Mouse (Mus musculus) heart, adult 11 months (tissue): ENCODE data around the gene Polr2l.

ENCODE experiments used
- DNase-seq: peaks from one replicate; pipeline ENCODE4 v3.0.0; 2022

Polr2l gene

GRCm38 (mm10) chr7:141484186-141485120 is 9.5 kb upstream of the Polr2l start:
- DNase-seq, result peak; percentile 96

DNA sequence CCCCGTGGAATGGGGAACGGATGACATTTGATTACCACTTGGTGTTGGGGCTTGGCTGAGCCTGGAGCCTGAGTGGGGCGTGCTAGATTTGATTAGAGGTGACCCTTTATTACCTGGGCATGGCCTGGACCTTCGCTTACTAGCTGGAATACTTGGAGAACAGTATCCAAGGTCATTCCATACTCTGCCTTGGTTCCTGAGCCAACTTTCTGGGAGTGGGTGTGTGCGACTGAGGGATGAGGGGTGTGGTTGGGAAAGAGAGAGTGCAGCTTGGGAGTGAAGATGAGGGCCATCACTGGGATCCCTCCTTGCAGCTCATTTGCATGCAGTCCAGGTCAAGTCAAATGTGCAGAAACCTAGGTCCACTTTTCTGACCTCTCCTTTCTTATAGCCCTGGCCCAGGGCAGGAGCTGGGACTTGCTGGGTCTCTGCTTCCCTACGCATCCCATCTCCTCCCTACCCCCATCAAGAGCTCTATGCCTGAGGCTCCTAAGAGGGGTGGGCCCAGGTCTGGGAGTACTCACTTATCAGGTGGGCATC is 8.3 kb upstream of the Polr2l start:
- DNase-seq, result no peak

DNA sequence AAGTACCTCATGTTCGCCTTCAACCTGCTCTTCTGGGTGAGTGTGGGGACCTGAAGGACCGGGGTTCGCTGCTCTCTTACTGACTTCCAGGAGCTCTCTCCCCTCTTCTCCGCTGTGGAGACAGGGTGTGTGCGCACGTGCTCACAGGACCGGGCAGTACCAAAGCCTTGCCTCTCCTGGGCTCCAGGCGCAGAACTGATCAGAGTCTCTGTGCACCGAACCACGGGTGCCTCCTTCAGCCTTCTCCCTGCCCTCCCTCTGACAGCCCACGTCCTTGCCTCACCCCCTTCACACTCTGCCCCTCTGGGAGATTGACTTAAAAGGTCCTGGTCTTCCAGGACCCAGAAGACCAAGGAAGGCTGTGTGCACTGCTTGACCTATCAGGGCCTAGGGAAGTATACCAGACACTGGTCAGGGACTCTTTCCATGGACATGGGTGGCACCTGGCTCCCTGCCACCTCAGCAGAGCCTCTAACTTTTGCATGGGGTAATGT is 7.6 kb upstream of the Polr2l start:
- no peak for DNase-seq

- peak; percentile 95 for DNase-seq
Measured at GRCm38 (mm10) chr7:141481498-141482401, 6.8 kb upstream of the Polr2l start.

GRCm38 (mm10) chr7:141480842-141481497 is 6.0 kb upstream of the Polr2l start:
- peak; percentile 98 for DNase-seq

DNA sequence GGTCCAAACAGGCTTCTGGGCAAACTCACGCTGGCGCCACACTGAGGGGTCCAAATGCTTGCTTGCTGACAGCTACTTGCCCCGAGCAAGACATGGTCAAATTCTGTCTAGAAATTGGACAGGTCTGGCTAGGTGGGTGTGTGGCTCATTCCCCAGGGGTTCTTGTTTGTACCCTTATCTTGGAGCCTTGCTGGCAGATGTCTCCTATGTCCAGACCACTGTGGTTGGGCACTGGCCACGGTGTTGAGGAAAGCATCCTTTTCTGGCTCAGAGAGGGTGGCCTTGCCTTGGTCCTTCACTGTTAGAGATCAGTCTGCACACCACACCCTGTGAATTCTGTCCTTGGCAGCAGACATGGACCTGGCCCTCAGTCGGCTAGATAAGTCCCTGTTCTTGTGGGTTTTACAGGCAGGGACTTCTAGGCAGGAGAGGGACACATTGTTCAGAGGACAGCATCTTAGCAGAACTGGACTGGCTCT is 3.4 kb upstream of the Polr2l start:
- peak; percentile 97 for DNase-seq

DNA sequence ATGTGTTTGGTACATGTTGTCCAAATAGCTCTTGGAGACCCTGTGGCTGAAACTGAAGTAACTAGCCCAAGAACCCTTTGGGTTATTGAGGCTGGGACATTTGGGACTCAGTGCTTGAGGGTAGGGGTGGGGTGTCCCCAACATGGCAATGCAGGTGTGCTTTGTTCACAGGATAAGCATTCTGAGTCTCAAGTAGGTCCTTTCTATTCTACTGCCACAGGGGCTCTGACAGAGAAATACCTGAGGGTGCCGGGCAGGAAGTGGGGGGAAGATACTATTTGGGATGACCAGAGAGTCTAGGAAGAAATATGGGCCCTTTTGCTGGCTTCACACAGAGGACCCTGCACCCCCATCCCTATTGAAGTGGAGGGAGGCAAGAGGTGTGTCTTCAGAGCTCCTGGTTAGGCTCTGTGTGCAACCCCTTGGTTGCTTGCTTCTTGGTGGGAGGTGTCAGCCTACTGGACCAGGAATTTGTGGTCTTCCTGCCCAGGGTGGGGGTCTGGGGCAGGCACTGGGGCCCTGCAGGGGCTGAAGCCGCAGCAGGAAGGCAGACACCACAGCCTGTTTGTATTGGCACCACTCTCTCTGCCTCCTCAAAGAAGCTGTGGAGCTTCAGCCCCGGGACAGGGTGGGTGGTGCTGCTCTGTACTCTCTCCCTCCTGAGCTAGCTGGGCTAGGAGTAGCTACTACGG is 2.8 kb upstream of the Polr2l start:
- DNase-seq, result peak; percentile 95

GRCm38 (mm10) chr7:141476981-141477370 is 2.0 kb upstream of the Polr2l start:
- peak; percentile 98 for DNase-seq

DNA sequence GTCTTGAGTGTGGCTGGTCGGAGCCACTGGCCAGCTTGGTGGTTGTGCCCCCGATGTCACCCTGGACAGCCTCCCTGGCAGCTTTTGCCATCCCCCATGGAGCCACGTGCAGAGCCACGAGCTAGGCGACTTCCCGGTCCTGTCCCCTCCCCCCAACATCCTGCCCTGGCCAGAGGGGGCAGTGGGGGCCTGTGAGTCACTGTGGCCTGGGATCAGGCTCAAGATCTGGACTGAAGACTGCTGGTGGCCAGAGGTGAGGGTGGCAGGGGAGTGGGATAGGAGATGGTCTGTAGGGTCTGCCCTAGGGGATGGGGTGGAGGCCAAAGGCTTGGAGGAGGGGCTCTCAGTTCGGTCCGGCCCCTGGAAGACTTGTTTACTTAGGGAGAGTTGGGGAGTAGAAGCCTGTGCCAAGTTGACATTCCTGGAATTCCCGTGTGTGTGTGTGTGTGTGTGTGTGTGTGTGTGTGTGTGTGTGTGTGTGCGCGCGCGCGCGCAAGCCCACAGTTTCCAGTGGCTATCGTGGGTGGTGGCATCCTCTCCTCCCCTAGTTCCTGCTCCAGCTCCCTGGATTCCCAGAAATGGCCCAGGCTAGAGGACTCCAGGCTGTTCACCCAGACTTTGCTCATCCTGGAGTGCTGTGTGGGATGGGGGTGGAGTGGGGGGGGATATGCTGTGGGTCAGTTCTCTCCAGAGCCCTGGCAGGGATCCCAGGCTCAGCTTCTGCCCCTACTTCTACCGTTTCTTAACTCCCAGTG is 1.5 kb upstream of the Polr2l start:
- DNase-seq, result peak; percentile 100

DNA sequence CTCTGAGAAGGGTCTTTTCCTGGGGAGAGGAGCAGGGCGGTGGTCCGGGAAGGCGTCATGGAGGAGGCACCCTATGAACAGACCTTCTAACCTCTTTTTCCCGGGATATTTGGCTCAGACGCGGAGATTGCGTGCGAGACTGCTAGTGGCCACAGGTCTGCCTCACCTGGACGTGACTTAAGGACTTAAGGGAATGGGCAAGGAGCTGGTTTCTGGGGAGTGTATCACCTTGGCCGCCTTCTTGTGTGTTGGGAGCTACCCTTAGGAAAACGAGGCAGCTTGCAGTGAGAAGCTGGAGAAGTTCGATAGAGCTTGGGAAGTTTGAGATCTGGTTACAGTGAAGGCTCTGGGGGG is 850 bp upstream of the Polr2l start:
- DNase-seq, result no peak

- peak; percentile 90 for DNase-seq
Measured at GRCm38 (mm10) chr7:141474160-141474559, 772 bp downstream of the Polr2l start.

- DNase-seq, result no peak
Measured at GRCm38 (mm10) chr7:141472763-141473162, 2.2 kb downstream of the Polr2l start.

DNA sequence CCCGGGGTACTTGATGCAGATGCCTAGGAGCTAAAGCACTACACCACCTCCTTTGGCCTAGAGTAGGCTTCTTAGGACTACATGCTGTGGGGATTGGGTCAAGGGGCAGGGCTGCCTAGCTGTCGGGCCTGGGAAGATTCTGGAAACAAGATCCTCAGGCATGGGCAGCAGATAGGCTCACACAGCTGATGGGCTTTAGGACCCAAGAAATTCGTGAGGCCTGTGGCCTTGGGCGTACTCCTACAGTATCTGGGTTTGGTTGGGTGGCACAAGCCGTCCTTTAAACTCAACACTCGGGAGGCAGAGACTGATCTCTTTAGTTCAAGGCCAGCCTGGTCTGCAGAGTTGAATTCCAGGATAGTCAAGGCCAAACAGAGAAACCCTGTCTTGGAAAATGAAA is 2.7 kb downstream of the Polr2l start:
- no peak for DNase-seq

DNA sequence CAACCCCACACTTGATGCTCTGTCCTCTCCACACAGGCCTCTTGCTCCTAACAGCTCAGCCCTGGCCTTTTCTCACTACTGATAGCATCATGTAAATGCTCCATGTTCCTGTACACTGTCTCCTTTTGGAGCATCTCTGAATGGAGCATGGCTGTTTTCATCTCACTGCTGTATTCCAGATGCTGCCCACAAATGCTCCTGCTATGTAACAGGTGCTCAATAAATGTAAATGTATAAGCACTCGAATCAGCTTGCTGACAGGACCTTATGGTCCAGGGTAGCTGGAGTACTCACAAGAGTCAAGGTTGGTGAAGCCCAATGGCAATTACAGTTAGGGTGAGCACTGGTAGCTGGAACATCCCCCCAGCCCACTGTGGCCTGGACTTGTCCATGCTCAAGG is 3.7 kb downstream of the Polr2l start:
- no peak for DNase-seq

GRCm38 (mm10) chr7:141470637-141470944 is 4.3 kb downstream of the Polr2l start:
- no peak for DNase-seq

DNA sequence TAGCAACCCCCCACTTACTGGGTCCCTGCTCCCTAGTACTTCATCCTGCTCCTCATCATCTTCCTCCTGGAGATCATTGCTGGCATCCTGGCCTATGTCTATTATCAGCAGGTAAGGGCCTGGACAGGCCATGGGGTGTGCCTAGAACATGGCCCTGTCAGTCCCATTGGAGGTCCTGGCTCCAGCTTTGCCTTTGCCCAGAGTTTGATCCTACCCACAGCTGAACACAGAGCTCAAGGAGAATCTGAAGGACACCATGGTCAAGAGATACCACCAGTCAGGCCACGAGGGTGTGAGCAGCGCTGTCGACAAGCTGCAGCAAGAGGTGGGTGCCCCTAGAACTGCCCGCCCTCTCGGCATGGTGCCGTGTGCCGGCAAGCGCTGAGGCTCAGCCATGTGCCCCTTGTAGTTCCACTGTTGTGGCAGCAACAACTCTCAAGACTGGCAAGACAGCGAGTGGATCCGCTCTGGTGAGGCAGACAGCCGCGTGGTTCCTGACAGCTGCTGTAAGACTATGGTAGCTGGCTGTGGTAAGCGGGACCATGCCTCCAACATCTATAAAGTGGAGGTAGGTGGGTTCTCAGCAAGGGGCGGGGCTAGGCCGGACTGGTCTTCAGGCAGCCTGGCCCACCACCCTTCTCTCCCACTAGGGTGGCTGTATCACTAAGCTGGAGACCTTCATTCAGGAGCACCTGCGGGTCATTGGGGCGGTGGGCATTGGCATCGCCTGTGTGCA is 4.9 kb downstream of the Polr2l start:
- DNase-seq, result peak; percentile 96

DNA sequence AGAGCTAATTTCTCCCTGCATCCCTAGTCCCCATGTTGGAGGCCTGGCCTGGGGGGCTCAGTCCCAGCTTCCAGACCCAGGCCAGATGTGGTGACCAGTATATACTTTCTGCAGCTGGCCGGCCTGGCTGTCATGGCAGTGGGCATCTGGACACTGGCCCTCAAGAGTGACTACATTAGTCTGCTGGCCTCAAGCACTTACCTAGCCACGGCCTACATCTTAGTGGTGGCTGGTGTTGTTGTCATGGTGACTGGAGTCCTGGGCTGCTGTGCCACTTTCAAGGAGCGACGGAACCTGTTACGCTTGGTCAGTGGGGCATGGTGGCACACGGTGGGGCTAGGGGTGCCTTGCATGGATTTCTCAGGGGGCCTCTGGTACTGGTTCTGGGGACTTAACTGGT is 5.6 kb downstream of the Polr2l start:
- peak; percentile 96 for DNase-seq

- peak; percentile 99 for DNase-seq
Measured at GRCm38 (mm10) chr7:141468522-141469211, 6.3 kb downstream of the Polr2l start.

DNA sequence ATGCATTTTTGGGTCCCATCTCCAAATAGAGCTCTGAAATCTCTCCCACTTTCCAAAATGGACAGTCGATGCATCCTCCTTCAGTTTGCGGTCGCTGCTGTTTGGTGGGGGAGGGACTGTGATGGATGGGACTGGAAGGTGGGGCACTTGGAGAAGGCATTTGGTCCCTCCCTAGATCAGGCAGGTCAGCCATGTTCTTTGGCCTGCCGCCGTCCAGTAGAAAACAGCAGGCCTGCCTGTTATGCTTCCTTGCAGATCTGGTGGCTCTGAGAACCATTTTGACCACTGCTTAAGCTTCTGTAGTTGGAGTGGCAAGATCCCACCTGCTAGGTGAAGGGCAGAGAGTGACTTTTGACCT is 6.8 kb downstream of the Polr2l start:
- DNase-seq, result no peak
